Mouse (Mus musculus) adrenal gland, postnatal 4 days (tissue): Measurements from ENCODE around the gene Inpp5d. TPM values are rescaled to one million over a fixed set of nuclear protein-coding genes. Genes with fewer than 3 reads are reported as not detected.

Source experiments
- DNase-seq, 2 experiments: peaks; one replicate each; pipeline ENCODE4 v3.0.0; 2021 to 2022; ENCODE audit warnings: low spot score in 2 of 2, mixed read lengths in 2 of 2
- total RNA-seq, 2 experiments: library from RNA; stranded (reverse); gene quantifications; 2 replicates each; pipeline ENCODE4 v1.2.3; 2021

The Inpp5d gene
- total RNA-seq, 2 experiments from 2014 or later = 21.5 to 22.3 TPM

DNA sequence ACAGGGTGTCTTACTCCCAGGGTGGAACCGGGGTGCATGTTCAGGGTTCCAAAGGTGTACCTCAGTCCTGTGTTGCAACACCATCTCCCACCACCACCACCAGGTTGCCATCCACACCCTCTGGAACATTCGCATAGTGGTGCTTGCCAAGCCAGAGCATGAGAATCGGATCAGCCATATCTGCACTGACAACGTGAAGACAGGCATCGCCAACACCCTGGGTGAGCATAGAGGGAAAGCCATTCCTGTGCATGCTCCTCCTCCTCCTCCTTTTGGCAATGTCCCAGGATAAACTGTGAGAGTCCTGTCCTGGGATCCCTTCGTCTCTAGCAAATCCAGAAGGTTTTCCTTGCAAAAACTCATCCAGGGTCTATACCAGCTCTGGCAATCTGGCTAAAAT lies 77.9 kb downstream of the Inpp5d start:
- DNase-seq = no peak

- no peak for DNase-seq
Measured at GRCm38 (mm10) chr1:87699890-87700448, 79.9 kb downstream of the Inpp5d start.

- no peak for DNase-seq
Measured at GRCm38 (mm10) chr1:87704230-87704629, 84.1 kb downstream of the Inpp5d start.

DNA sequence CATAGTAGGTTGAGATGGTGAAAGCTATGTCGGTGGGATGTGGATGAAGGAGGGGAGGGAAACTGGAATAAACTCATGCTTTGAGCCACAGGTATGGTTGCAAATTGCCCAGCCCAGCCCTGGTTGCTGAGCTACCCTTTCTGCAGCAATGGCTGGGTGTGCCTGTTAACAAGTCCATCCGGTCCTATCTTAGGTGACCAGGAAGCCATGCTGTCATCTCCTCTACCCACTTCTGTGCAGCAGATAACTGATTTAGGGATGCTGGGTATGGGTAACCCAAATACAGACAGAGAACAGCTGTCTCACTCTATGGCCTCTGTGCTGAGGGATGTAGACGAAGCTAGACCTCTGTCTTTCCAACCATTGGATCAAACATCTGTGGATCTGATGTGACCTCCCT lies 86.2 kb downstream of the Inpp5d start:
- no peak for DNase-seq

GRCm38 (mm10) chr1:87709020-87709419 lies 88.9 kb downstream of the Inpp5d start:
- no peak for DNase-seq

DNA sequence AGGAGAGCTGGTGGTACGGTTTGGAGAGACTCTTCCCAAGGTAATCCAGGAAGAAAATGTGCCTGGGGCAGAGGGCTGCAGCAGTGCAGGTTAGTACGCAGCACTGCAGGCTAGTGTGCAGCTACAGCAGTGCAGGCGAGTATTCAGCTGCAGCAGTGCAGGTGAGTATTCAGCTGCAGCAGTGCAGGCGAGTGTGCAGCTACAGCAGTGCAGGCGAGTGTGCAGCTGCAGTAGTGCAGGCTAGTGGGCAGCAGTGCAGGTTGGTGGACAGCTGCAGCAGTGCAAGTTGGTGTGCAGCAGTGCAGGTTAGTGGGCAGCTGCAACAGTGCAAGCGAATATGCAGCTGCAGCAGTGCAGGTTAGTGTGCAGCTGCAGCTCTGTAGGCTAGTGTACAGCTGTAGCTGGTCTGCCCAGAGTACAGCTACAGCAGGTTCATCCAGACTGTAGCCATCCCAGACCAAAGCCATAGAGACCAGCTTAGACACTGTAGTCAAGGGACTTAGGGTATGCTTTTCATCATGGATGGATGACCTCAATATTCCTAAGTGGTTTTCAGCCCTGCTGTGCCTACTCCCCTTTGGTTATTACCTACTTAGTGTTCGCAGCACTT lies 89.7 kb downstream of the Inpp5d start:
- DNase-seq = no peak

DNA sequence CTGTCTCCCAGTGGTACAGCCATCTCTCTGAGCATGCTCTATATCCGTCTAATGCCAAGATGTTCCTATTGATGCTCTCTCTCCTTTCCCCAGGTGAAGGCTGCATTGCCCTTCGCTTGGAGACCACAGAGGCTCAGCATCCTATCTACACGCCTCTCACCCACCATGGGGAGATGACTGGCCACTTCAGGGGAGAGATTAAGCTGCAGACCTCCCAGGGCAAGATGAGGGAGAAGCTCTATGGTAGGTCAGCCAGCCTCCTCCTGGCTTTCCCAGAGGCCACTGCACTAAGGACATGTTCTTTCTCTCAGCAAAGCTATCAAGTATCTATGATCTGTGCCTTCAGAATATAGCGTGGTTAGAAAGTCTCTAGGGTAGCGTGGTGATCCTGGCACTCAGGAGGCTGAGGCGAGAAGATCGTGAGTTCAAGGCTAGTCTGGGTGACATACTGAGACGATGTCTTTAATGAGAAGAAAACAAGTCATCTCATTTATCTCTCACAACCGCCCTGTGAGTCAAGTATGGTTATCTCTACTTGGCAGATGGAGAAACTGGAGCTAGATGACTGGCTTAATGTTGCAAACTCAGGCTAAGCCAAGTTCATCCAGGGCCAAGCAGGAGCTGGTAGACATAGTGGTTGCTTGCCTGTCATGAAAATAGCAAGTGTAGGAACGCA lies 92.0 kb downstream of the Inpp5d start:
- DNase-seq = no peak

DNA sequence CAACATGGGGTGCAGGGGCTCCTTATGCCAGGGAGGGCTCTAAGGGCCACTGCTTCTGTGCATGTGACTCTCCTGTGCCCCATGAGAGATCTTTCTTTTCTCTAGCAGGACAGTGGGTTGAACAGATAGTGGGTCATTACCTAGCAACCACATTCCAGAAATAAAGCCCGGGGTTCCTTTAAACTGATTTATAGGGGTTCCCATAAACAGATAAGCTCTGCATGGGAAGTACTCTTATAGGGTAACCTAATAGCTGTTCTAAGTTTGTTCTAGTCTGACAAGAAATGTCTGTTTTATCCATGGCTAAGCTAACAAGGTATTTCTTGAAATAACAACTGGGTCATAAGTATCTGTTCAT lies 92.5 kb downstream of the Inpp5d start:
- DNase-seq = no peak

- DNase-seq = no peak
Measured at GRCm38 (mm10) chr1:87721382-87721781, 101.3 kb downstream of the Inpp5d start.

DNA sequence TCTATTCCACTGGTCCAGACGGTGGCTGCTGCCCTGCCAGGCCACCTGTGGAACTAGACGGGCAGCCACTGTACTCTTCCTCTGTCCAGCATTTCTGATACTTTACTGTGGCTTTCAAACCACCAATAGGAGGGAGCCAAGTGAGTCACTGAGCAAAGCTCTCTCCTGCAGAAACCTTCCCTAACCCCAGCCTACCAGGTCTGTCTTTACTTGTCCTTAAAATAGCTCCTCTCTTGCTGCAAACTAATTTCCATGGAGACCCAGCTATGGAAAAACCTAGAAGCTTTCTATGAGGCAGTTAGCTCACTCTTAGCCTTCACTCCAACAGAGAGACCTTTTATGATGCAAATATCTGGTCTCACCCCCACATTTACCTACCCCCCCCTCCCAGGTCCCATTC lies 102.0 kb downstream of the Inpp5d start:
- DNase-seq = no peak

- DNase-seq = no peak
Measured at GRCm38 (mm10) chr1:87723351-87723750, 103.2 kb downstream of the Inpp5d start.

- DNase-seq = no peak
Measured at GRCm38 (mm10) chr1:87729070-87729469, 109.0 kb downstream of the Inpp5d start.

GRCm38 (mm10) chr1:87729850-87730249 lies 109.7 kb downstream of the Inpp5d start:
- no peak for DNase-seq

GRCm38 (mm10) chr1:87730271-87730670 lies 110.2 kb downstream of the Inpp5d start:
- no peak for DNase-seq

- no peak for DNase-seq
Measured at GRCm38 (mm10) chr1:87733212-87733611, 113.1 kb downstream of the Inpp5d start.

DNA sequence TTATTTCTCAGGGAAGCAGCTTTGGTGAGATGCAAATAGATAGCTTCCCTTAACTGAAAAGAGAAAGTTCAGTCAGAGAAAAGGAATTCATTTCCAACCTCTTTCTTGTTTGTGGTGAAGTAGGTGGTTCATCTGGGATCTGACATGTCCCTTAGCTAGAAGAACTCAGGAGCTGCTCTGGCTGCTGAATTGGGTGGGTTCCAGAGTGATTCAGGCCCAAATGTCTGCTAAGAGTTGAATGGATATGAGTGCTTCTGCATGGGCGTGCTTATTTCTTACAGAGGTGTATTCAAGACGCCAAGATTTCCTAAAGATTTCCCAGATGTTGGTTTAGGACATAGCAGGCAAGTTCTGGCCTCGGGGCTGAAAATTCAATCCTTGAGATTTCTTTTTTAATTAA lies 114.0 kb downstream of the Inpp5d start:
- DNase-seq = no peak

- no peak for DNase-seq
Measured at GRCm38 (mm10) chr1:87740584-87741290, 120.6 kb downstream of the Inpp5d start.

DNA sequence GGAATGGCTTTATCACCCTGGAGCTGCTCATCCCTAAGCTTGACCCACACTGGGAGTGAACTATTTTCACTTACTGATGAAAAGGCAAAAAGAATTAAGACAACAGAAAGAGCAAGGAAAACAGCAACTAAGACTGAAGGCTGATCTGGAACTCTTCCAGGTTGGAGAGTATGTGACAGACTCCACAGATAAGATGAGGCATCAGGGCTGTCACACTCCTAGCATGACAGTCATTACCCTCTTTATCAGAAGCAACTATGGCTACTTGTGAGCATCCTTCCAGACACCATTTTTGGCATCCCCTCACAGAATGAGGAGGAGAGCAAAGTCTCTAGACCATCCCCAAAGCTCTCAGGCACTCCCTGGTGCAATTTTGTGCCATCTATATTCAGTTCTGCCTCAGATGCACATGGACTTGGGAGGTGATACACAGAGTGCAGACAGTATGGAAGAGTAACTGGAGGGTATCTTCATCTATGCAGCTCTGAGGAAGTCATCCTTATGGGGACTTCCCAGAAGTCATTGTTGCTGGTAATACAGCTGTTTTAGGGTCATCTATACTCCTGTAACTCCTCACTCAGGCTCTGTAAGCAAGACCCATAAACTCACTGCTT lies 129.4 kb downstream of the Inpp5d start:
- no peak for DNase-seq

- peak; percentile 70 to 89 for DNase-seq
Measured at GRCm38 (mm10) chr1:87755641-87756470, 135.7 kb downstream of the Inpp5d start, which contains the start of gene Atg16l1. Atg16l1 (plus strand) TSS chr1:87755870.

- no peak for DNase-seq
Measured at GRCm38 (mm10) chr1:87763821-87764220, 143.7 kb downstream of the Inpp5d start.

DNA sequence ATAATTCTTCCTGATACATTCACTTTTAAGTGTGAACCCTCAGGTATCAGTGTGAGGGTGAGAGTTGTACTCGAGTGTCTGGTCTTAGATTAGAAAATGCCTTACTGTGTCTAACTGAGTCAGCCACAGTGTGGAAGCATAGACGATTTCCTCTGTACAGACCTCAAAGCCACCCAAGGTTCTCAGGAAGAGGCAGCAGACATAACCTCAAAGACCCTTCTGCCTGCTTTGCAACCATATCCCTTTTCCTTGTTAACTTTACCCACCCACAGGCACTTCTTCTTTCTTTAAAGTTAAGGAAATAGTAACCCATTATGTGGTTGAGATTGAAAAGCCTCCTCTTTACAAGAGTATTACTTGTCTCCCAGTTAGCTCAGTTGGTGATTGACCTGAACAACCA lies 145.6 kb downstream of the Inpp5d start:
- no peak for DNase-seq
